Mouse (Mus musculus) frontal cortex, adult 2 months (tissue): ENCODE results near the gene Klk10. TPM values are rescaled to one million over a fixed set of nuclear protein-coding genes. Genes with fewer than 3 reads are reported as not detected.

Experiments
- DNase-seq, 2 experiments: peaks; one replicate each; pipeline ENCODE4 v3.0.0; 2022; ENCODE audit warnings: low spot score in 1 of 2; ENCODE audit errors: extremely low spot score in 1 of 2
- polyA plus RNA-seq: library from polyadenylated mRNA; depleted of rRNA; stranded (reverse); fragments of >200 nt; gene quantifications from 2 replicates; pipeline ENCODE4 v1.2.3, GENCODE M21; 2012; rRNA removed

Gene Klk10
- polyA plus RNA-seq, 1 experiment, result 0.18 TPM

GRCm38 (mm10) chr7:43791591-43791990, 10.8 kb downstream of the Klk10 start, which contains the start of gene Klk9:
Klk9 (plus strand) TSS chr7:43791891.
- no peak for DNase-seq

GRCm38 (mm10) chr7:43796355-43796754, 15.5 kb downstream of the Klk10 start:
- no peak for DNase-seq

- no peak for DNase-seq
Observed at GRCm38 (mm10) chr7:43797333-43797769, 16.5 kb downstream of the Klk10 start, which contains the start of gene Klk8. Klk8 (plus strand) TSS chr7:43797577.

- no peak for DNase-seq
Observed at GRCm38 (mm10) chr7:43797844-43798462, 17.1 kb downstream of the Klk10 start.

- no peak for DNase-seq
Observed at GRCm38 (mm10) chr7:43799876-43800275, 19.0 kb downstream of the Klk10 start.

GRCm38 (mm10) chr7:43810994-43811393, 30.2 kb downstream of the Klk10 start, which contains the start of gene Klk7:
Klk7 (plus strand) TSS chr7:43811294.
- DNase-seq, result no peak

- DNase-seq, result no peak
Observed at GRCm38 (mm10) chr7:43815211-43815610, 34.4 kb downstream of the Klk10 start.

GRCm38 (mm10) chr7:43816746-43817145, 35.9 kb downstream of the Klk10 start:
- no peak for DNase-seq

- DNase-seq, result no peak
Observed at GRCm38 (mm10) chr7:43821581-43821980, 40.7 kb downstream of the Klk10 start.

GRCm38 (mm10) chr7:43824199-43824598, 43.4 kb downstream of the Klk10 start, which contains the start of gene Klk6:
Klk6 (plus strand) TSS chr7:43824499.
- DNase-seq, result no peak

GRCm38 (mm10) chr7:43826056-43826455, 45.2 kb downstream of the Klk10 start:
- no peak for DNase-seq

GRCm38 (mm10) chr7:43827706-43828105, 46.9 kb downstream of the Klk10 start:
- no peak for DNase-seq

GRCm38 (mm10) chr7:43829006-43829405, 48.2 kb downstream of the Klk10 start:
- DNase-seq, result no peak

Other genes starting within 250 kb of the Klk10 start
- gene Cd33, start 236.6 kb upstream of the Klk10 start, polyA plus RNA-seq, result 6.9 and 8.9 TPM in 2 replicates
- gene Zfp658, start 218.8 kb upstream of the Klk10 start, polyA plus RNA-seq, result 9.3 and 9.5 TPM in 2 replicates
- gene Zfp719, start 201.4 kb upstream of the Klk10 start, polyA plus RNA-seq, result 8.3 and 9.3 TPM in 2 replicates
- gene Zfp819, start 173.9 kb upstream of the Klk10 start, polyA plus RNA-seq, result 0.11 and 0.16 TPM in 2 replicates
- not detected in 2 replicates for gene Ceacam18, start 146.3 kb upstream of the Klk10 start, polyA plus RNA-seq
- 0.84 and 1.2 TPM in 2 replicates for gene Siglece, start 120.9 kb upstream of the Klk10 start, polyA plus RNA-seq
- 9.2 and 9.4 TPM in 2 replicates for gene Ctu1, start 109.0 kb upstream of the Klk10 start, polyA plus RNA-seq
- gene Klk14, start 90.6 kb upstream of the Klk10 start, polyA plus RNA-seq, result 0.08 TPM in 1 of 2 replicates, not detected in the other
- 0.36 TPM in 1 of 2 replicates, not detected in the other for gene Klk13, start 68.5 kb upstream of the Klk10 start, polyA plus RNA-seq
- not detected in 2 replicates for gene Klk12, start 12.1 kb upstream of the Klk10 start, polyA plus RNA-seq
- 0.08 TPM in 1 of 2 replicates, not detected in the other for gene Klk11, start 6.4 kb upstream of the Klk10 start, polyA plus RNA-seq
- gene Klk9, start 10.9 kb downstream of the Klk10 start, polyA plus RNA-seq, result not detected in 2 replicates
- 3.8 TPM in 2 replicates for gene Klk8, start 16.5 kb downstream of the Klk10 start, polyA plus RNA-seq
- gene Klk7, start 30.3 kb downstream of the Klk10 start, polyA plus RNA-seq, result not detected in 2 replicates
- gene Klk6, start 43.5 kb downstream of the Klk10 start, polyA plus RNA-seq, result 6.4 and 7.7 TPM in 2 replicates
- gene Klk5, start 60.9 kb downstream of the Klk10 start, polyA plus RNA-seq, result not detected in 2 replicates
- gene Klk4, start 100.1 kb downstream of the Klk10 start, polyA plus RNA-seq, result not detected in 2 replicates
- gene Klk15, start 152.7 kb downstream of the Klk10 start, polyA plus RNA-seq, result not detected in 2 replicates
- not detected in 2 replicates for gene Klk1b8, start 169.6 kb downstream of the Klk10 start, polyA plus RNA-seq
- gene Klk1b1, start 185.7 kb downstream of the Klk10 start, polyA plus RNA-seq, result not detected in 2 replicates
- not detected in 2 replicates for gene Klk1b9, start 195.0 kb downstream of the Klk10 start, polyA plus RNA-seq
- gene Klk1b11, start 214.8 kb downstream of the Klk10 start, polyA plus RNA-seq, result not detected in 2 replicates
- not detected in 2 replicates for gene Klk1b26, start 231.1 kb downstream of the Klk10 start, polyA plus RNA-seq